Mouse (Mus musculus): ENCODE results near the gene H2-Oa.

Gene H2-Oa

DNA sequence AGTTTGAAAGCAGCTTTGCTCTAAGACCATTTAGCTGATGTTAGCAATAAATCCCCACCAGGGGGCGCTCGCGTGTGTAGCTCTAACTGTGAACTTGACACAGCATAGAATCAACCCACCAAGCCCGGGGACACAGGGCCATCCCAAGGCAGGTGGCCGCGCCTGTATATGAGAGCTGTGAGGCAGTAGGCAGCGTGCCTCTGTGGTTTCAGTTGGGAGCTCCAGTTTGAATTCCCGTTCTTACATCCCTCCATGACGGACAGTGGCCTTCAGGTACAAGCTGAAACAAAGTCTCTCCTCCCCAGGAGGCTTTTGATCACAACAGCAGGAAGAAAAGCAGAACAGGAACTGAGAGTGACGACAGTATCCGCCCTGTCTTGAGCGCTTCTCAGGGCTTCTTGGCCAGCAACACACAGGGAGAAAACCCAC lies 9.5 kb downstream of the H2-Oa start:
- peak; percentile 80 for DNase-seq

DNA sequence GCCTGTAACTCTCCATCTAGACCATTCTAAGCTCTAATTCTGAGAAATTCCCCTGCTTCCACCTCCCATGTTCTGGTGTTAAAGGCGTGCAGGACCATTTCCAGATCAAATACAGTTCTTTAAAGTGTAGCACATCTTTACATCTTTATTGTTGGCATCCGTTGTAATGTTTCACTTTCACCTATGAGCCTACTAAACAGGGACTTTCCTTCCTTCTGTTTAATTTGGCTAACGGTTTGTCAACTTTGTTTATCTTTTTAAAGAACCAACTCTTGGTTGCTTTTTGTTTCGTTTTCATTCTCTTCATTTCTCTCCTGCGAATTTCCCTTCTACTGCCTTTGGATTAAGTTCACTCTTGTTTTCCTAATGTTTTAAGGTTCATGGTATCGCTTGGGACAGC lies 10.7 kb downstream of the H2-Oa start:
- no peak for DNase-seq

DNA sequence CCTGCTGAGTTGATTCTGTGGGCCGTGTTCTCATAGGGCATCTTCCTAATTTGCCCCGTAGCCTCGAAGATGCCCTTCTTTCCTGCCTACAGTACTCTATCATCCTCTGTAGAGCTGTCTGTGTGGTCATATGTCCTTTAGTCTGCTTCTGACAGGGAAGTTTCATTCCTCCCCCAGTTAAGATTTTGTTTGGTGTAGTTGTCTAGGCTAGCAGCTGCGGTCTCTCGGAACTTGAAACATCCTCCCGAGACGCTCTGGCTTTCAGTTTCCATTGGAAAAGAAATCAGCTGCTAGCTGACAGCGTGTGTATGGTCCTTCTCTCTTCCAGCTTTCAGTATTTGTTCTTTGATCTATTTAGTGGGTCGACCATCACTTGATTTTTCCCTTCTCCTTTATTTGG lies 12.7 kb downstream of the H2-Oa start:
- DNase-seq, result no peak

DNA sequence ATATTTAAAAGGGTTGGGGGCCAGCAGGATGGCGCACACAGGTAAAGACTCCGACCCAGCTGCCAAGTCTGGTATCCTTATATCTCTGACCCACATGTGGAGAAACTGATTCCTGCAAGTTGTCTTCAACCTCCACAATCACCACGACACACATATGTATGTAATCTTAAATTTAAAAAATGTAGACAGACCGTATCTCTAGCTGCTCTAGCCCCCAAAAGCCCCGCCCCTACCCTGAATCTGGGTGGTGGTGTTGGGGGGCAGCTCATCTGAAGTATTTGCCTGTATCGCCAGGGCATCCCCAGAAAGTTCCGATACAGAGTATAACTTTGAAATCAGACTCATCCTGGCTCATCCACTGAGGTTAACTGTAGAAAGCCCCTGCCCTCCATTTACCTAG lies 14.4 kb downstream of the H2-Oa start:
- no peak for DNase-seq

DNA sequence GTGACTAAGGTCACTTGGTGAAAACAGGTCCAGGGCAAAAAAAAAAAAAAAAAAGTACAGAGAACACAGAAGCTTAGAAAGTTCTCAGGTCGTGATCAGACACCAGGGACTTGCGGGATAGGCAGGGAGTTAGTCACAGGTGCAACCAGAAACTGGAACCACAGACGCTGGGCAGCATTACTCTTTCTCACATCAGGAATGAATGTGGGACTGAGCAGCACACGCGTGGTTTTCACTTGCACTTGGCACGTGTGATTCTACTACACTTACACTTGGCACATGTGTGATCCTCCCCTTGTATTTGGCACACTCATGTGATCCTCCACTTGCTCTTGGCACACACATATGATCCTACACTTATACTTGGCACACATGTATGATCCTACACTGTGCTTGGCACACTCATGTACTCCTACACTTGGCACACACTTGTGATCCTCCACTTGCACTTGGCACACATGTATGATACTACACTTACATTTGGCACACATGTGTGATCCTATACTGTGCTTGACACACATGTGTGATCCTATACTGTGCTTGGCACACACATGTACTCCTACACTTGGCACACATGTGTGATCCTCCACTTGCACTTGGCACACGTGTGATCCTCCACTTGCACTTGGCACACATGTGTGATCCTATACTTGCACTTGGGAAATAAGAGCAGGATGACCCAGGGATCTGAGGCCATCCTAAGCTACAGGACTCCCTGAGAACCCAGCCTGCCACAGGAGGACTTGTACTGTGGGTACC lies 15.1 kb downstream of the H2-Oa start:
- no peak for DNase-seq

DNA sequence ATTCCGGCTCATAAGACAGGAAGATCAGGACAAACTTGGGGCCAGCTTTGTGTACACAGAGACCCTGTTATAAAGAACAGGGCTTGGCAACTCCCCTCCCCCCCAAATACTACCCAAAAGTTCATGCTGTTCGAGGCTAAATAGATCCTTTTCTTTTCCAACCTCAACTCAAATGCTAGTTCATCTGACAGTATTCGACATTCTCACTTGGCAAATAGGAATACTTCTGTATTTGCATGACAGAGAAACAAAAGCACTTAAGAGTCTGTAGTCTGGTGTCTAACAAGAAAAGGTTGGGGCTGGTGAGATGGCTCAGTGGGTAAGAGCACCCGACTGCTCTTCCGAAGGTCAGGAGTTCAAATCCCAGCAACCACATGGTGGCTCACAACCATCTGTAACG lies 16.3 kb downstream of the H2-Oa start:
- no peak for DNase-seq

DNA sequence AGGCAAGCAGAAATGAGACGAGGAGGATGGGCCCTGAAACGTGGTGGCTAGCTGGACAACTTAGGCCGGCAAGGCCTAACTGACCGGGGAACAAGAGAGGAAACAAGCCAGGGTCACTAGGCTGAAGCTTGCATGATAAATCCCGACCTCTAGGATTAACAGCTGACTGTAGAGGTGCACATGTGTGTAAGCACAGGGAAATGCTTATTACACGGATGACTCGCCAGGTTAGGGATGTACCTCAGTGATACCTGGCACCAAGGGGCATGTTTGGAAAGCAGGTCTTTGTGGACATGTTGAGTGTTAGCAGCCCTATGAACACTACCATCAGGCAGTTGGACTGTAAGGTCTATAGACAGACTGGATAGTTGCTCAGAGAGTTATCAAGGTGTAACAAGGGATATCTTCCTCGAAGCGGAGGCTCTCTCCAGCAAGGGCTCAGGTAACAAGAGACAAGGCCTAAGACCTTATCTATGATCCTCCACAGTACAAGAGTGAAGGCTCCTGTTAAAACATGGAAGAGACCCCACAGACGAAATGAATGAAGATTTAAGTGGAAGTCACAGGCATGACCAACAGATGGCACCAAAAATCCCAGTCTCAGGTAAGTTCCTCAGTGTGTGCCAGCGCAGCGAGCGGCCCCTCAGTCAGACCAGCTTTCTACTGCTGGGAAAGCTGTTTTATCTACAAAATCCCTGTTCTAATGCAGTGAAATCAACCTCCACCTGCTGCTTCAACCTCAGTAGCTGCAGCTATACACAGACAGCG lies 17.1 kb downstream of the H2-Oa start:
- DNase-seq, result no peak

DNA sequence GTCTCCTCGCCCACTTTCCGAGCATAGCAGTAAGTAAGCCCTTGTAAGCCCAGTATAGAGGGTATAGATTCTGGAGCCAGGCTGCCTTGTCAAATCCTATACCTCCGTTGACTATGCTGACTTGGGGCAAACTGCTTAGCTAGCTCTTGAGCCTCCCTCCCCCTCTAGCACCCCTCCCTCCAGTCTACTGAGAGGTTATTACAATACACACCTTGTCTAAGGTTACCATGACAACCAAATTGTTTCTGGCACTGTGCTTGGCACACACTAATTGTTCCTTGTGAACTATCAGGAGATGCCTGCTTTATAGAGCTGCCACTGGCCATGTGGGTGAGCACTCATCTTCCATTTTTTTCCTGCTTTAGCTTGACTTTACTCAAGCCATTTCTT lies 17.7 kb downstream of the H2-Oa start:
- DNase-seq, result peak; percentile 12

DNA sequence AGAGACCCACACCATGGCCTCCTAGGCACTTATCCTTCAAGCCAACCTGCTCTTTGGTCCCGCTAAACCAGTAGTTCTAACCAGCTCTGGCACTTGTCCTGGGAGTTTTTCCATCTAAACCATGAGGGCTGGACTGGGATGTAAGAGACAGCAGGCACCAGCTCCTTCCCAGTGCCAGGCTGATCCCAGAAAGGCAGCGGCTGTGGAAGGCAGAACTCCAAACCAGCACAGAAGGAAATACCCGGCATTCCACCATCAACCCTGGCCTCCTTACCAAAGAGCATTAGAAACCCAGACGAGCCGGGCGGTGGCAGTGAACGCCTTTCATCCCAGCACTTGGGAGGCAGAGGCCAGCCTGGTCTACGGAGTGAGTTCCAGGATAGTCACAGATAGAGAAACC lies 18.2 kb downstream of the H2-Oa start:
- no peak for DNase-seq

DNA sequence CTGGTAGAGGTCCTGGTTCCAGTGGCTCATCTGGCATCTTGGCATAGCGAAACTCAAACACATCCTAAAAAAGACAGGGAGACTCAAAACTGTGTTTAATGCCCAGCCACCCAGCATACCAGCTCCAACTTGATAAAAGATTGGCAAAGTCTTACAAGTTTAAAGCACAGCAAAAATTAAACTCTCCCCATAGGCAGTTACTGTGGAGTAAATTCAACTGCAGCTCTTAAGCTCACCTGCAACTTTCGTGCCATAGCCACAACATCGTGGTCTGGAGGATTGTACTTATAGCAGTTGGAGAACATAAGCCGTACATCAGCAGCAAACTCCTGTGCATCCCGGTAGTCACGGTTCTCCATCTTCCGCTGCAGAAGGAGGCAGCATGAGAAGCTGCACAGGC lies 22.0 kb downstream of the H2-Oa start:
- no peak for DNase-seq

DNA sequence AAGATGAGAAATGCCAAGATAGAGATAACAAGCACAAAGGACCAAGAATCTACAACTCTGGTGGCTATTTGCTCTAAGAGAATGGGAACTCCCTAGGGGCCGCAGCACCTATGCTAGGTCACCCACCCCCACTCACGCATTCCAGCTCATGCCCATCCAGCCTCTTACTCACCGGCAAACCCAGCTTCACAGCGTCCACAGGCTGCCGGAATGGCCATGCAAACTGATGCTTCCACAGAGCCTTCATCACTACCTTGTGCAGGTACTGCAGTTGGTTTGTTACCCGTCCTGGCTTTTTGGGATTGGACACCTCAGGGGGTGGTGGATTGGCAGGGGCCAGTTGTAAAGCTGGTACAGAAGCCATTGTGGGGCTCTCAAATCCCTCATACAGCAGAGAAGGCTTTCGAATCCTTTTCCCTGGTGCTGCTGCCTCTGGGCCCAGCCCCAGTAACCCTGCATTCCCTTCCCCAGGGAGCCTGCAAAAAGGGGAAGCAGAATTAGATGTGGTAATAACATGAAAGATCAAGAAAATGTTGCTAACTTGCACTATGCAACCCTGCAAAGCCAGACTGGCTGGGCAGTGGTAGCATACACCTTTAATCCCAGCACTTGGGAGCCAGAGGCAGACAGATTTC lies 24.7 kb downstream of the H2-Oa start:
- DNase-seq, result peak; percentile 56

DNA sequence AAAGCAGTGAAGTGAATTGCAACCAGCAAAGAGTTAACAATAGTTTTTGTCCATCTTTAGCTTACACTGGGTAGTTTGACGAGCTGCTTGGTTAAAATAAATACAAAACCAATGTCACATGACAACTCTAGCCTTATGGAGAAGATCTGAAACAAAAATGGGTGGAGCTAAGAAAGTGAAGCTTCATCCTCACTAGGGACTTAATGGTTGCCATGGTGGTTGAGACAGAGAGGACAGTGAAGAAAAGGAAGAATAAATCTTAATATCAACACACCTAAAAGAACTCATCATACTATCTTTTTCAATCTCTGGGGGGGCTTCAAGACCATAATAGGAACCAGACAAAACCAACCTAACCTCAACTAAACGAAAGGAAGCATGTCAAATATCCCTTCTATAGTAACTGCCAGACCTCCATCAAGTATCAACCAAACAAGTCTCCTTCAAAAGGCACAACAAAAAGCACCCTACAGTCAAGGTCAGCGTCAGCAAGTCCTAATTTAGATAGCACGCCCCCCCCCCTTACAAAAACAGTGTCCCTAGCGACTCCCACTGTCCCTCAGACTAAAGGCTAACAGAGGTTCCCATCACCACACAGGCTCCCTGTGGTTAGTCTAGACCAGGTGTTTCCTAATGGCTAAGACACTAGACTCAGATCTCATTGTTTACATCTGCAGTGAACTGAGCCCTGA lies 25.4 kb downstream of the H2-Oa start:
- DNase-seq, result no peak

DNA sequence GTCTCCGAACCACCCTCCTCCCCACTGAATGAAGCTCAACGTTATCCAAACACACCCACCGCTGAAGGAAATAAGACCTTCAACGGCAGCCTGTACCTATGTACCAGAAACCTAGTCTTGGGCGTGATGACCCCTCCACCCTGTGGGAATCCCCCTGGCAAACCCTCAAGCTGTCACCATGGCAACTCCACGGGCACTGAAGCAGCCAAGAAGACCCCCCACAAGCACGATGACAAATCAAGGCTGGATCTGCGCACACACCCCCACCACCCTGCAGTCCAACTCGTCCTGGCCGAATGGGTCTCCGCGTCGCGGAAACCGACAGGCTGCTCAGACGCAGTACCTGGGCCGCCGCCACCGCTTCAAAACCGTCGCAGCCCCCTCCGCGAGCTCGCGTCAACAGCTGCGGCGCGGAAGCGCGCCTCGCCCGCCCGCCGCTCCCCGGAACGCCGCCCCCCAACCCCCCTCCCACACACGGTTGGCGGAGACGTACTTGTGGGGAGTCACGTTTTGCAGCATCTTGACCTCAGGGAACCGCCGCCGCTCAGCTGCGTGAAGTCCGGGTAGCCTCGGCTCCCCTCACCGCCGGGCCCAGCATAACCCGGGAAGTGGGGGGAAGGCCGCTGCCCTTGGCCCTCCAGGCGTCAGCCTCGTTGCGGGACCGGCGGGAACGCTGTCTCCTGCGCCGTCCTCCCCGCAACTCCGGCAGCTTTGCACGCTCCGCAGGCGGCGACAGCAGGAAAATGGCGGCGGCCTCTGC lies 26.2 kb downstream of the H2-Oa start:
- peak; percentile 81 for DNase-seq

DNA sequence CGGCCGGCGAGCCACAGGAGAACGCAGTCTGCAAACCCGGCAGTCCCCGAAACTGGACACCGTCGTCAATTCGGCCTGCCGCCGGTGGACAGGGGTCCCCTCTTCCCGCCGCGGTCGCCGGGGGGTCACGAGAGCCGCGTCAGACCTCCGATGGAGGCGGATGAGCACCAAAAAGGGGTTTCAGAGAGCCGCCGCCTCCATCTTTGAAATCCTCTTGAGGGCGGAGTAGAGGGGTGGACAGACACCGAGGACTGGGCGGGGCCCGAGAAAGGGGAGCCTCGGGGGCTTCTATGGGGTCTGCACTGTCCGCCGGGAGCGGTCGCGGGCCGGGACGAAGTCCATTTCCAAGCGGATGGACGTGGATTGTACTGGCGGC lies 26.7 kb downstream of the H2-Oa start:
- DNase-seq, result no peak

DNA sequence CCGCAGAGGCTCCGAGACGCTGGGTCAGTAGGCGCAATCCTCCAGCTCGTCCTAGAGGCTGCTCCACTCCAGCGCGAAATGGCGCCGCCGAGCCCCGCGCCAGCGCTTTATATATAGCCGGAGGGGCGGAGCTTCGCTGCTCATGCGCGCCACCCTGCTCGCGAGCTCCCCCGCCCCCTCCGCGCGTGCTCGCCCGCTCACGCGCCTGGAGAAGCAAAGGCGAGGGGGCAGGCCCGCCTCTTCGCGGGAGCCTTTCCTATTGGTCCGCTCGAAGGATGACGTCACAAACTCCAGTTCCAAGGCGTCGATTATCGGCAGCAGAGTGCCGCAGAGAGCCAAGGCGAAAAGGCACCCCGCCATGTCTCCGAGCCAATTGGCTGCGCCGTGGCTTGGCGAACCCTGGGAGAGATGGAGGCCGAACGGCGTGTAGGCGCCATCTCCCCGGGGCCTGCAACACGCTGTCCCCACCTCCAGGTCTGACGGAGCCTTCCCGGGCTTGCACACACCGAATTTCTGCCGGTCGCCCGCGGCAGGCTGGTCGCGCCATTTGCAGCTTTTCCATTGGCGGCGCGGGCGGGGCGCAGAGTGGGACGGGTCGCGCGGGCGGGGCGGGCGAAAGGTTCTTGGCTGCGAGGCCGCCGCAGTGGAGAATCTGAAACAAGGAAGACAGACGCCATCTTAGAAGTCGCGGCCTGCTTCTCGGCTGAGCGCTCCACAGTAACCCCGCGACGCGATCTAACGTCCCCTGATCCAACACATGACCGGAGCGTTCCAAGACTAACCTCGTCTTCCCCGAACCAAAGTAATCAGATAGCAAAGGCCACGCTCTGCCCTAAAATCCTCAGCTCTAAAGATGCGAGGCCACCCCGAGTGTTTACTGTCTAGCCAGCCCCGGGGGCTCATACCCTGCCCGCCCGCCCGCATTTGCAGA lies 27.4 kb downstream of the H2-Oa start, which contains the start of gene H2-DMa:
Gene H2-DMa, plus strand, starts transcription at position 293 of the 931 bp plus-strand sequence.
- peak; percentile 100 for DNase-seq

DNA sequence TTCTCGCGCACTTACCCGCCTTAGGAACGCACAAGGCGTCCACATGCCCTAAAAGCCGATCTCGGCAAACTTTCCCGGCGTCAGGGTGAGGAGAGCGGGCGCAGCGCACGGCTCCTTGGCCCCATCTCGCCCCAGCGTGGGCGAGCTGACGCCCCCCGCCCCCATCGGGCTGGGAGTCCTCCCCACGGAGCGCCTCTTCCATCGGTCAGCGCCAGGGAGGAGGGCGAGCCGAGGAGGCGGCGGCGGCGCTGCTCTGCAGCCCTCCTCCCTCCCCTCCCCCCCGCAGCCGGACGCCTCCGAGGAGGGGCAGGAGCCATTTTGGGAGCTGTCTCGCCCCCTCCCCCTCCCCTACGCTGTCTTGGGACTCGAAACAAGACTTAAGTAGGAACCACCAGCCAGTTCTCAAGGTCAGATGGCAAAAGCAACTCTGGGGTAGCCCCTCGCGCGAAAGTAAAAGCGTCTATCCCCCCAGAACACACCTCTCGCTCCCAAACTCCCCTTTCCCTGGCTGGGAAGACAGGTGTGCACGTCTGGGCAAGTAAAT lies 28.1 kb downstream of the H2-Oa start:
- peak; percentile 93 for DNase-seq

DNA sequence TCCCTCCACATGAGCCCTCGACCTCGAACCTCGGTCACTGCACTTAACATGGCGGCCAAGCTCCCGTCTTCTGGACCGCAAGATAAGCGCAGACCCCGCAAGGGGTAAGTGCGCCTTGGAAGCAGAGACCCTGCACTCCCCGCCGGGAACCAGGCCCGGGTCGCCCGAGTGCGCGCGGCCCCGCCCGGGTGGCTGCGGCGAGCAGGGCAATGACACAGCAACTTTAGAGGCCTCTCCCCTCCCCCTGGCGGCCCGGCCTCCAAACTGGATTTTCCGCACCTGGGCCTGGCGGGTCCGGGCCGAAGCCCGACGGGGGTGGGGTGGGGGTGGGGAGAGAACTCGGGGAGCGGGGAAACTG lies 28.7 kb downstream of the H2-Oa start:
- DNase-seq, result peak; percentile 88

DNA sequence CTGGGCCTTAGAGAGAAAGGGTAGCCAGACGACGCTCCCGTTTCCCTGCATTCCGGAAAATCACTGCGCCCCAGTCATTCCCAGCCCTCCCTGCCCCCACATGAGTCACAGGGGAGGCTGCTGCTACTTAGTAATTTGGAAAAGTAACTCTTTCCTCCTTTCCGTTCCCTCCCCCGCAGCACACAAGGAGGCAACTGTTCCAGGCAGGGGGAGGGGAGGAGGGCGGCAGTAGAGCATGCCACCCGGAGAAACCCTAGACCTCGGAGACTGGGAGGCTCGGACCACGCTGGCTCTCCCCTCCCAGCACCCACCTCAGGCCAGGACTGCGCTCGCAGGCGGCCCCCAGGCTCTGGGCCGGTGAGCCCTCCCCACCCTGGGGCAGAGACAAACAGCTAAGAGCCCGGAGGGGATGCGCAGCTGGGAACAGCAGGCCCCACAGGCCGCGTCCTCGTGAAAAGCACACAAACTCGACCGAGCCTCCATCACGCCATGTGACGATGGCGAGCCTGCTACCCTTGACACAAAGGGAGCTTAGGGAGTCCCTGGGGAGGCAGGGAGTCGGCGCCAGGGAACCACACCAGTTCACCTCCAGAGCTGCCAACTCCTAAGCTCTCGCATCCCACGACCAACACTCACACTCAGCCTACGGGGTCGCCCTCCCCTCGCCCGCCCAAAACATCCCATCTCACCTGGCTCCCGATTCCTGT lies 29.2 kb downstream of the H2-Oa start:
- peak; percentile 90 for DNase-seq

DNA sequence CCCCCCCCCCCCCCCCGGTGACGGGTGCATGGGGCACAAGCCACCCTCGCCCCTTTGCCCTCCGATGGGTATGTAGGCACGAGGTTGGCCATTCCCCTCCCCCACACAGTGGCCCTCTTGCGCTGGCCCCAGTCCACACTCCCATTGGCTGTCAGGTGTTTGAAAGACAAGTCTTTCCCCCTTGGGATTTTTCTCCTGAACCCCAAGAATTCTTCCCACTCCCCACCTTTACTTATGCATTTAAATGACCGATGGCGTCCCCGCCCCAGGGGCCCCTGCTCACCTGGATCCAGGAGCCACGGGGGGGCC lies 29.7 kb downstream of the H2-Oa start:
- DNase-seq, result peak; percentile 89

DNA sequence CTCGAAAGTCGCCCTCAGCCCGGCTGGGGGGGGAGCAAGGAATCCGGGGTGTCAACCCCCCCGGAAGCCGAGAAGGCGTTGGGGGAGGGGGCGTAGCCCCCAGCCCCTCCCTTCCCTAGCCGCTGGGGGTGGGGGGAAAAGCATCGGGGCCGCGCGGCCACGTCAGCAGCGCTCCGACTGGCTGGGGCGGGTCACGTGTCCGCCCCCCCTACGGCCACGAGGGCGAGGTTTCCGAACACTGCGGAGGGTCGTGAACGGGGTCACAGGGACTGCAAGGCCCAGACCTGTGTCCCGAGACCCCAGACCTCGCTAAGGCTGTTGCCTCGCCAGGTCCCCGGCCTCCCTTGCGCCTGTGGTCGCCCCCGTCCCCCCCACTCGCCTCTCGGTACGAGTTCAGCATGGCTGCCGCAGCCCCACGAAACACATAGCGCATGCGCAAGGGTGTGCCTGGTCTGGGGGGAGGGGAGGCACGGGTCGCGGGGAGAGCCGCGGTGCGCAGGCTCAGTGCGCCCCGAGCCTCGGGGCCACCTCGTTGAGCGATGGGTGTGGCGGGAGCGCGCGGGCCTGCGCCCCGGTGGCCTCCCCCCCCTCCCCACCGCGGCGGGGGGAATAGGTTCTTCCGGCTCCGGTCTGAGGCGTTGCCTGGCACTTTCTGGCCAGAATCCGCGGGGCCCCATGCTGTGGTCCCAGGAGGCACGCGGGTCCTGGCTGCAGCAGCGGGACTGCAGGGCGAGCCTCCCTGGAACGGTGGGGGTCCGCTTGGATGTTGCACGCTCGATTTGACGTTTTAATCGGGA lies 30.2 kb downstream of the H2-Oa start, which contains the start of gene Brd2:
Gene Brd2, minus strand, starts transcription at position 447 of the 797 bp plus-strand sequence.
- peak; percentile 97 for DNase-seq
